Mouse (Mus musculus) hindbrain, embryonic 11.5 days (tissue): Measurements from ENCODE around the gene Brsk2. TPM values are rescaled to one million over a fixed set of nuclear protein-coding genes. Genes with fewer than 3 reads are reported as not detected.
A peak's percentile ranks its signal among the peaks of the same experiment; 100 is the strongest.

ENCODE experiments used
- ATAC-seq: fragments of 200-750 bp; cut with Nextera tagmentation; 2 replicates; pipeline ENCODE4 v1.8.0; 2017; ENCODE audit warnings: mild to moderate bottlenecking, moderate TSS enrichment, moderate library complexity; ENCODE audit not compliant: low FRiP score
- DNase-seq: peaks from one replicate; pipeline ENCODE4 v3.0.0-alpha.2; 2015; ENCODE audit warnings: low spot score
- H3K27ac ChIP-seq: fragments of 300-500 bp; sonication (generic); 2 replicates; pipeline ENCODE4 v1.5.1; 2014; ENCODE audit warnings: mild to moderate bottlenecking, low read depth, low read length
- H3K27me3 ChIP-seq: fragments of 300-500 bp; sonication (generic); 2 replicates; pipeline ENCODE4 v1.6.1; 2014; ENCODE audit warnings: mild to moderate bottlenecking, low read length, moderate library complexity, mixed read lengths; ENCODE audit not compliant: control insufficient read depth, insufficient read depth
- H3K36me3 ChIP-seq: fragments of 300-500 bp; sonication (generic); 2 replicates; pipeline ENCODE4 v1.6.1; 2014; ENCODE audit warnings: mild to moderate bottlenecking, low read length, moderate library complexity, mixed read lengths; ENCODE audit not compliant: control insufficient read depth, insufficient read depth
- H3K4me1 ChIP-seq: fragments of 300-500 bp; sonication (generic); replicated peaks from 2 replicates; pipeline ENCODE4 v1.6.1; 2014; ENCODE audit warnings: low read length, mixed read lengths; ENCODE audit not compliant: control insufficient read depth, insufficient read depth
- H3K4me2 ChIP-seq: fragments of 300-500 bp; sonication (generic); replicated peaks from 2 replicates; pipeline ENCODE4 v1.6.1; 2014; ENCODE audit warnings: mild to moderate bottlenecking, low read depth, low read length
- H3K4me3 ChIP-seq: fragments of 300-500 bp; sonication (generic); 2 replicates; pipeline ENCODE4 v1.5.1; 2014; ENCODE audit warnings: low read depth, low read length
- H3K9ac ChIP-seq: fragments of 300-500 bp; sonication (generic); 2 replicates; pipeline ENCODE4 v1.6.1; 2014; ENCODE audit warnings: low read depth, low read length
- H3K9me3 ChIP-seq: fragments of 300-500 bp; sonication (generic); 2 replicates; pipeline ENCODE4 v1.6.1; 2016; ENCODE audit warnings: low read length; ENCODE audit not compliant: control insufficient read depth
- WGBS: fragments of 180-500 bp; shearing (Covaris S2); extraction: QIAGEN DNeasy Blood & Tissue Kit; methylation state at CpG from one replicate; pipeline ENCODE4 v1.1.7; 2014; 5-methylcytosine and 5-hydroxymethylcytosine counted together
- polyA plus RNA-seq: library from polyadenylated mRNA; unstranded; fragments of >200 nt; fragmentation: Nextera tagmentation; extraction: Ambion mirVana; gene quantifications from 2 replicates; pipeline ENCODE4 v1.2.1, GENCODE M21; 2014

The Brsk2 gene
- polyA plus RNA-seq, 1 experiment from 2014 or later = 15.6 TPM

DNA sequence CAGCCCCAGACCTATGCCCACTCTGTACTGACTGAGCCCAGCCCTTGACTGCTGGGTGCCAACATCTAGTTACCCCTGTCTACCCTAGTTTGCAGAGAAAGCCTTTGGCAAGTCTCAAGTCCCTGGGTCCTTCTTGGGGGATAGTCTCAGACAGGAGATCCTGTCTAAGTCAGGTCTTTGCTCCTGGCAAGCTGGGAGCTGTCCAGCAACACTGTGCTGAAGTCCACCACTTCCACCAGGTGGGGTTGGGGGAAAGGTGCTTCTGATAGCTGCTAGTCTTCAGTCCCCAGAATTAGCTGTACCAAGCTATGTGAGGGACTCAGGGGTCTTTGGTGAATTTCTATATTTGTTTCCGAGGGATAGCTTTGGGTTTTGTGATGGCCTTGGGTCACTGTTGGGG is 9.6 kb downstream of the Brsk2 start:
- Histone ChIP-seq H3K9ac (no peak overlapping the region), H3K27me3 (no peaks in the 10 kb centered on the region), H3K4me1 (peaks cover 18% of the 10 kb centered on the region), H3K27ac (no peak overlapping the region), H3K36me3 (no peaks in the 10 kb centered on the region), H3K9me3 (no peaks in the 10 kb centered on the region), H3K4me2 (no peak overlapping the region), H3K4me3 (no peak overlapping the region)
- 79% methylated on average over 1 of the region's 1 CpGs for WGBS
- DNase-seq = peak; percentile 25
- ATAC-seq = no peak

DNA sequence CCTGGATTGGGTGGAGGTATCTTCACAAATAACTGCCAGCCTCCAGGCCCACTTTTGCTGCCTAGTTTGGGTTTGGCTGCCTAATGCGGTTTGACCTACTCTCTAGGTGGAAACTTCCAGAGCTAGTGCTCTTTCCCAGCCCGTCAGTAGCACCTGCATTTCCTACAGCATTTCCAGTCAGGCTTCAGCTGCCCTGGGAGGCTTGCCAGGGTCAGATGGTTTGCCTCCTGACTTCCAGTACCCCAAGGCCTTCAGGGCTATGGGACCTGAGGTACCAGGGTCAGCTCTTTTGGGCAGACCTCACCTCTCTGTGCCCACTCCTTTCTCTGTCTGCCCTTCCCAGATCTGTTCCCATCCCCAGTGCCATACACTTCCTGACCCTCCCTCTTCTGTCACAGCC is 11.4 kb downstream of the Brsk2 start:
- 88% methylated on average over 2 of the region's 2 CpGs for WGBS
- Histone ChIP-seq H3K27ac (no peak overlapping the region), H3K9ac (no peak overlapping the region), H3K4me1 (peaks cover 20% of the 10 kb centered on the region), H3K4me2 (no peak overlapping the region), H3K4me3 (no peak overlapping the region), H3K36me3 (no peaks in the 10 kb centered on the region), H3K9me3 (no peaks in the 10 kb centered on the region), H3K27me3 (no peaks in the 10 kb centered on the region)
- DNase-seq (no peak), ATAC-seq (no peak)

DNA sequence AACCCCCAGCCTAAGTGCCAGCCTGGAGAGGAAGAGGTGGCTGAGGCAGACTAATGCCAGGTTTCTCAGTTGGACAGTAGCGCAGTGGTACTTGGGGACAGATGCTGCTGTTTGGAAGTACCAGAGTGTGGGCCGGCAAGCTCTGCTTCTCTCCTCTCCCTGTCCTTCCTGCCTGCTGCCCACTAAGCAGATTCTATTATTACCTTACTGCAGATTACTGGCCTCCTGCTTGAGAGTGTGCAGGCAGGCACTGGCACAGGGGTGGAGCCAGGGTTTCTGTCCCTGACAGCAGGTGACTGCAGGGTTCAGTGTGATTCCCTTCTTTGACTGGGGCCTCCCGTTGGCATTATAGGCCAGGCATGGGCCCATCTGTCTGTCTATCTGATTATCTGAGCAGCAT is 11.9 kb downstream of the Brsk2 start:
- Histone ChIP-seq H3K4me2 (no peak overlapping the region), H3K36me3 (no peaks in the 10 kb centered on the region), H3K9me3 (no peaks in the 10 kb centered on the region), H3K4me1 (peaks cover 20% of the 10 kb centered on the region), H3K27me3 (no peaks in the 10 kb centered on the region), H3K4me3 (no peak overlapping the region), H3K9ac (no peak overlapping the region), H3K27ac (no peak overlapping the region)
- ATAC-seq (no peak), DNase-seq (no peak)
- WGBS = 74% methylated on average over 3 of the region's 3 CpGs

DNA sequence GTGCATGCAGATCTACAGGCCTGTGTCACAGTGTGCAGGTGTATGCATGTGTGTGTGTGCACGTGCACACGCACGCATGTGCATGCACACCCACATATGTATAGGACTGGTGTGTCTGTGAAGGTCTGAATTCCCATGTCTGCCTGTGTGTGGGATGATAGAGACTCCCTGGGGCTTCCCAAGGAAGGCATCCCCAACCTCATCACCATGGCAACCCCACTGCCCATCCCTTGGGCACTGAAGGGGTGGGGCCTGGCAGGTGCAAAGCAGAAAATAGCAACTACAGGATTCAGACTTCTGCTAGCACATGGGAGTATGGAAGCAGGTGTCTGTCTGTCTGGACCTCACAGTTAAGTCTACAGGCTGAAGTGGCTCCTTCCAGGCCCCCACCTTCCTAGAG is 13.0 kb downstream of the Brsk2 start:
- Histone ChIP-seq H3K4me2 (no peak overlapping the region), H3K4me1 (peaks cover 20% of the 10 kb centered on the region), H3K36me3 (no peaks in the 10 kb centered on the region), H3K27ac (no peak overlapping the region), H3K9me3 (no peaks in the 10 kb centered on the region), H3K27me3 (no peaks in the 10 kb centered on the region), H3K4me3 (no peak overlapping the region), H3K9ac (no peak overlapping the region)
- WGBS = 96% methylated on average over 3 of the region's 3 CpGs
- DNase-seq (no peak), ATAC-seq (0 out of 2 replicates have a peak, but pooled peaks have one; percentile 48)

DNA sequence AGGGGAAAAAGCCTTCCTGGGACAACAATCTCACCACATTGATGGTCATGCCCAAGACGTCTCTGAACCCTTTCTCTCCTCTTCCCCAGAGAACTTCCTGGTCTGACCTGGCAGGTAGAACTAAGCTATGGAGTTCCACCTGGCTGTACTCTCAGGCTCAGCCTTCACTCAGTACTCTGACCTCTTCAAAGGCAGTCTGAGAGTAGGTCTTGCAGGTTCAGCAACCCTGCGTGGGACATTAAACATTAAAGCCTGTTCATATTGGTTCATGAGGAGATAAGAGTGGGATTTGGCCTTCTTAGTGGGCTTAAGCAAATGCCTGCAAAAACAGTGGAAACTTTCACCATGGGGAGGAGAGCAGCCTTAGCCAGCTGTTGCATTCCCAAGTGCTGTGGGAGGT is 16.7 kb downstream of the Brsk2 start:
- no peaks in the 10 kb centered on the region for H3K9me3 ChIP-seq
- H3K36me3 ChIP-seq = no peaks in the 10 kb centered on the region
- H3K4me3 ChIP-seq = no peak overlapping the region
- DNase-seq (no peak), ATAC-seq (no peak)
- 94% methylated on average over 2 of the region's 2 CpGs for WGBS
- H3K27me3 ChIP-seq = no peaks in the 10 kb centered on the region
- H3K9ac ChIP-seq = no peak overlapping the region
- H3K4me1 ChIP-seq = peaks cover 24% of the 10 kb centered on the region
- no peak overlapping the region for H3K27ac ChIP-seq
- no peak overlapping the region for H3K4me2 ChIP-seq

DNA sequence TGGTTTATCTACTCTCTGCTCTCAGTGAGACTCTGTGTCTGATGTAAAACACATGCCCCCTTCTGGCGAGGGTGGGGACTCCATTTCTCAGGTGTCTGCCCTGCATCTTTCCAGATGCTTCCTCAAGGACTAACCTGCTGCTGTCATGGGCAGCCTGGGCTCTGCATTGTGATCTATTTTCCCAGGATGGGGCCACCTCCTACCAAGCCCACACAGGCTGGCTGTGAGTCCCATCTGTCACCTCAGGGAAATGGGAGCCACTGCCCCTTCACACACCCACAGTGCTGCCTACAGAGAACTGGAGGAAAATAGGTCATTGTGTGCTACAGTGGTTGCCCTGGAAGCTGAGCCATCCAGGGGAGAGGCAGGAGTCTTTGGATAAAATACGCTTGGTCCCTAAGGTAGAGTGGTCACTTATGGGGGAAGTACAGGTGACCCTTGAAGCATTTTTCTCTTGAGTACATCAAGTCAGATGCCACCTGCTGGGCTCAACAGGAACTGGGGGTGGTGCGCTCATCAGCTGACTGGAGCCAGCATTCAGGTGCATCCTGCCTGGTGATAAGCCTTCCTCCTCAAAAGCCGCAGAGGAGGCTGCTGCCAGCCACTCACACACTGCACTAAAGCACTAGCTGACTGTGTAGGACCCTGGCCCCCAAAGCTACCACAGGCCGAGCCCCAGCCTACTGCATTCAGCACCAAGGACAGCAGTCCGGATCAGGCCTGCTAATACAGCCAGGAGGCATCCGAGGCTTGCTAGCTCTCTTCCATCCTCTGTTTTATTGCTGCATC is 23.5 kb downstream of the Brsk2 start:
- Histone ChIP-seq H3K4me1 (peaks cover 8% of the 10 kb centered on the region), H3K27me3 (no peaks in the 10 kb centered on the region), H3K9ac (no peak overlapping the region), H3K4me3 (no peak overlapping the region), H3K9me3 (no peaks in the 10 kb centered on the region), H3K27ac (no peak overlapping the region), H3K4me2 (no peak overlapping the region), H3K36me3 (no peaks in the 10 kb centered on the region)
- ATAC-seq (peak; percentile 37; the same call in 1 of the 2 replicates), DNase-seq (peak; percentile 49)
- WGBS = 40% methylated on average over 7 of the region's 7 CpGs

DNA sequence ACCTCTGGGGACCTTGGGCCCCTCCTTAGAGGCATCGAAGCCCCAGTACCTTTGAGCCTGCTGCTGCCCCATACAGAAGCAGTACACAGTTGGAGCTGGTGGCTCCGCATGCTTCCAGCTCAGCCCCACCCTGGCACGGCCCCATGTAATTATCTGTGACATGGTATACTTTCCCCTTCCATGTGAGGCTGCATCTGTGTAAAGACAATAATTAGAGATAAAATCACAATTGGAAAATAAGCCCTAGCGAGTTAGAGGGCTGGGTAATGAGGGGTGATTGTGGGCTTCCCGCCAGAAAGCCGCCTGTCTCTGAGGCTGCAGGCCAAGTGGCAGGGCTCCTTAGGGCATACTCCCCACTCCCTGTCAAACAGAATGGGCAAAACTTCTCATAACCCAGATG is 28.5 kb downstream of the Brsk2 start:
- Histone ChIP-seq H3K4me3 (no peak overlapping the region), H3K27ac (no peak overlapping the region), H3K4me2 (no peak overlapping the region), H3K27me3 (no peaks in the 10 kb centered on the region), H3K9ac (no peak overlapping the region), H3K9me3 (no peaks in the 10 kb centered on the region), H3K36me3 (no peaks in the 10 kb centered on the region), H3K4me1 (no peaks in the 10 kb centered on the region)
- DNase-seq (no peak), ATAC-seq (no peak)
- 86% methylated on average over 6 of the region's 6 CpGs for WGBS

DNA sequence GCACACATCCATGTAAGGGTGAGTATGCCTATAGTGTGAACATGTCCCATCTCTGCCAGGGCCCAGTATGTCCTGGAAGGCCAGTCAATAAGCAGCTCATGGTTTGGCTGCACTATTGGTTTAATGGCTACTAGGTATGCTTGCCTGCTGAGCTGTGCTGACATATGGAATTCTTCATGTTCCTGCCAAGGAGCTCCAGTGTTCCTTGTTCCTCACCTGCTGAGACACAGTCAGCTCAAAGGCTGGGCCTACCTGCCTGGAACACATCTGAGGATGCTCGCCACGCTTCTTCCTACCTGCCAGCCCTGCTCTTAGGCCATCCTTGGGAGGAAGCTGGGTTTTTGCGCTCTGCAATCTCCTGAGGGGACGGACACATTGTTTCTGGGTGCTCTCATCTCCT is 29.7 kb downstream of the Brsk2 start:
- WGBS = 96% methylated on average over 4 of the region's 4 CpGs
- Histone ChIP-seq H3K4me2 (no peak overlapping the region), H3K9ac (no peak overlapping the region), H3K36me3 (no peaks in the 10 kb centered on the region), H3K27me3 (no peaks in the 10 kb centered on the region), H3K9me3 (no peaks in the 10 kb centered on the region), H3K27ac (no peak overlapping the region), H3K4me1 (no peaks in the 10 kb centered on the region), H3K4me3 (no peak overlapping the region)
- ATAC-seq = no peak
- no peak for DNase-seq

DNA sequence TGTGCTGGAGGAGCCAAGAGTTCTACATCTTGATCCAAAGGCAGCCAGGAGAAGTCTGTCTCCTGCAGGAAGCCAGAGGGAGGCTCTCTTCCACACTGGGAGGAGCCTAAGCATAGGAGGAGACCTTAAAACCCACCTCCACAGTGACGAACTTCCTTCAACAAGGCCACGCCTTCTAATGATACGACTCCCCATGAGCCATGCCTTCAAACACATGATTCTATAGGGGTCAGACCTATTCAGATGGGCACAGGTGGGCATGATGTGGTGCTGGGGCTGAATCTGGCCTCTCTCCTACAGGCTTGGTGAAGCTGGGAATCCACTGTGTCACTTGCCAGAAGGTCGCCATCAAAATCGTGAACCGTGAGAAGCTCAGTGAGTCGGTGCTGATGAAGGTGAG is 31.7 kb downstream of the Brsk2 start:
- no peak for ATAC-seq
- no peaks in the 10 kb centered on the region for H3K9me3 ChIP-seq
- no peak for DNase-seq
- no peak overlapping the region for H3K27ac ChIP-seq
- no peak overlapping the region for H3K4me3 ChIP-seq
- H3K36me3 ChIP-seq = 0 out of 2 replicates have a peak, but pooled peaks cover 4% of the 10 kb centered on the region
- no peaks in the 10 kb centered on the region for H3K27me3 ChIP-seq
- H3K4me1 ChIP-seq = no peaks in the 10 kb centered on the region
- no peak overlapping the region for H3K4me2 ChIP-seq
- H3K9ac ChIP-seq = no peak overlapping the region
- 92% methylated on average over 7 of the region's 7 CpGs for WGBS
